Mouse (Mus musculus) frontal cortex, postnatal 14 days (tissue): ENCODE results near the gene Kdelr1.
"Not testable (repeated sequence)": the region's sequence is repeated elsewhere in the genome, so short reads cannot be mapped to it uniquely, and the experiment has no call there.

Source experiments
- DNase-seq, 2 experiments: peaks; one replicate each; pipeline ENCODE4 v3.0.0; 2022; ENCODE audit warnings: low spot score in 2 of 2

Gene Kdelr1

DNA sequence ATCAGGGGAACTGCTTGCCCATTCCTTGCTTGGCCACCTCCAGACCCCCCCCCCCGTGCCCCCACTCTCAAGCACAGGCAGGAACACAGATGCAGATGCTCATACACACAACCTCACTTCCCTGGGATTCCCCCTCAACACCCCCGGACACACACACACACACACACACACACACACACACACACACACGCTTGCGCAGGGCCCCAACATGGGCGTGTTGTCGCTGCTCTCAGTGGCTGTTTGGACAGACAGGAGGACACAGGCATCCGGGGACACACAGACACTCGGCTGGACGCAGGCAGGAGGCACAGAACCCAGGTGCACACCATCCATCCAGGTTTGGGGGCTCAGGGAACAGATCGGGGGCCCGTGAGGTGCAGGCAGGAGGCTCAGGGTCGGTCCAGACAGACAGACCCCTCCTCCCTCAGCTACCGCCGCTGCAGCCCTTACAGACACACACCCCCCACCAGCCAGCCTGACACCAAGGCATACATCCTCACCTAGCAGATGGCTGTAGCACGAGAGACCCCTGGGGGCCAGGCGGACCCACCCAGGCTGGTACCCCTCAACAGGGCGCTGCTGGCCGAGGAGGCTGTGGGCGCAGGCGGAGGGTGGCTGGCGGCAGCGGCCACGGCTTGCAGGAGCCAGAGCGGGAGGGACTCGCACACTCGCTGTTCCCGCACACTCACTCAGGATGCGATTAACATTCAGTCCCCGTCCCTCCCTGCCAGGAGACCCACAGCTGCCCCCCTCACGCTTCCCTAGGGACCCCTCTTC is 2.1 kb upstream of the Kdelr1 start:
- no peak for DNase-seq

DNA sequence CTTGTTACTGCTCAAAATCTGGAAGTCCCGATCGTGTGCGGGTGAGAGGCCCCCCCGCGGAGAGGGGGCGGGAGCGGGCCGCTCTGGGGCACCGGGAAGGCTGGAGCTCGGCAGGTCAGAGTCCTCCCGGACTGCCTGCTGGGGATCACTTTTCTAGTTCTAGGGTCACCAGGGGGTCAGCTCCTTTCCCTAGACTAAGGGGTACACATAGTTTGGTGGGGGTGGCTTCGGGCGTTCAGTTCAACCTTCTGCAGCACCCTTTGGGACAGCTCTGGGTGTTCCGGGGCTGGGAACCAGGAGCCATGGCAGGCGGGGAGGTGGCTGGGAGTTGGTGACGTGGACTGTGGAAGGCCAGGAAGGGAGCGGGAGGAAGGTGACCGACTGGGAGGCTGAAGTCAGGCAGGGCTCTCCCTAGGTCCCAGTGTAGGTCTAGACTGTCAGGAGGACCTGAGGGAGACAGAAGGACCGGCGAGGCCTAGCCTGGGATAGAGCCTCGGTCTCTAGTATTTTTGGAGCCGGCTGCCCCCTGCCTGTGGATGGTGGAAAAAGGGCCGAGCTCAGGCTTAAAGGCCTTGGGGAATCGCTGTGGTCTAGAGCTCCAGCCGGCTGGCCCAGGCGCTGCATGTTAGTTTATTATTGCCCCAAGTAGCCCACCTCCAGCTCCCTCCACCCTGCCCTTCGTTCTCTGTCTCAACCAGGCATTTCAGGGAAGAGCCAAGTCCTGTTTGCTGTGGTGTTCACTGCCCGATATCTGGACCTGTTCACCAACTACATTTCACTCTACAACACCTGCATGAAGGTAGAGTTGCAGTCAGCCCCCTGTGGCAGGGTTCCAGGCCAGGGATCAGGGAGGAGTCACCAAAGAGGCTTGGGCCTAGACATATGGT is 732 bp downstream of the Kdelr1 start:
- DNase-seq = peak in 1 of 2 experiments; percentile 53

- DNase-seq = no peak
These were observed 4.3 kb downstream of the Kdelr1 start for GRCm38 (mm10) chr7:45876895-45877294.

- not testable (repeated sequence) for DNase-seq
These were observed 5.7 kb downstream of the Kdelr1 start, which contains the start of gene Grin2d for GRCm38 (mm10) chr7:45878278-45878677. Grin2d (minus strand) TSS chr7:45878378.

GRCm38 (mm10) chr7:45880531-45880930 is 8.0 kb downstream of the Kdelr1 start:
- no peak for DNase-seq

DNA sequence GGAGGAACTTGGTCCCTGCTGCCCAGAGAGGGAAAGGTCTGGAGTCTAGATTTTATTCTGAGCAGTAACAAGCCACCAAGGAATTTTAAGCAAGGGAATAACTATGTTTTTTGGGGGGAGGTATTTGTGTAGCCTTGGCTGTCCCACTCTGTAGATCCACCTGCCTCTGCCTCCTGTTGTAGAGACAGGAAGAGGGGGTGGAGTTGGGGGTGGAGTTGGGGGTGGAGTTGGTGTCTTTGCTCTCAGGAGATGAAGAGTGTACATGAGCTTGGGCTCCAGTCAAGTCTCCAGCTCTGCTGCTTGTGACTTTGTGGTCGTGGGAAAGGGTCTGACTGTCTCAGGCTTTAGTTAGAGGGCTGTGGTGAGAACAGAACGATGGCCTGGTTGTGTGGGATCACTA is 8.4 kb downstream of the Kdelr1 start:
- no peak for DNase-seq

DNA sequence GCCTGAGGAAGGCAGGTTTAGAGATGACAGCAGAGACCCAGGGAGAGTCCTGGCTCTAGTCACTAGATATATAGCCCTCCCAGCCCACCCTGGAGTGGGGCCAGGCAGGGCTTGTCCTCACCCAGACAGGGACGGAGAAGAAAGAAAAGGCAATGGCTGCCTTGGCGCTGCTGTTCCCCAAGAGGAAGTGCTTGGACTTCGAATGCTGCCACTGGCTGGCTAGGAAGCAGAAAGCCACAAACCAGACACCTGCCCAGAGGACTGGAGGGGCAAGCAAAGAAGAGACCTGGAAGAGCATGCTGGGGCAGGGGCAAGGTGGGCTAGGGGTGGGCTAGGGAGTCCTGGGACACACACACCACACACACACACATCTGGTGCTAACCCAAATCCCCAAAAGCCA is 14.7 kb downstream of the Kdelr1 start:
- DNase-seq = no peak

DNA sequence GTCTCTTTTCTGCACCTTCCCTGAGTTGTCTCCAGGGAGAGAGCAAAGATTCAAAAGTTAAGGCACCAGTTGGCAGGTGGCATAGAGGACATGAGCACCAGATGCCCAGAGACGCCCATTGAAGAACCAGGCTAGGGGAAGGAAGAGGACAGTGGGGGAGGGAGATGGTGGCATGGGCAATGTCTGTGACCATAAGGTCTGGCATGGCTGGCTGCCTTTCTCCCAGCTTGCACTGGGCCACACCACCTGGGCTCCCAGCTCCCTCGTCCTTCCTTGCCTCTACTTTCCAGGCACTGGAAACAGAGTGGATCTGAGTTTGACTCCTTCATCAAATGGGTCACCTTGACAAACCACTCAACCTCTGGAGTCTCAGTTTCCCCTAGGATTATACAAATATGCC is 20.1 kb downstream of the Kdelr1 start:
- DNase-seq = no peak

GRCm38 (mm10) chr7:45895931-45896516 is 23.5 kb downstream of the Kdelr1 start:
- DNase-seq = no peak

DNA sequence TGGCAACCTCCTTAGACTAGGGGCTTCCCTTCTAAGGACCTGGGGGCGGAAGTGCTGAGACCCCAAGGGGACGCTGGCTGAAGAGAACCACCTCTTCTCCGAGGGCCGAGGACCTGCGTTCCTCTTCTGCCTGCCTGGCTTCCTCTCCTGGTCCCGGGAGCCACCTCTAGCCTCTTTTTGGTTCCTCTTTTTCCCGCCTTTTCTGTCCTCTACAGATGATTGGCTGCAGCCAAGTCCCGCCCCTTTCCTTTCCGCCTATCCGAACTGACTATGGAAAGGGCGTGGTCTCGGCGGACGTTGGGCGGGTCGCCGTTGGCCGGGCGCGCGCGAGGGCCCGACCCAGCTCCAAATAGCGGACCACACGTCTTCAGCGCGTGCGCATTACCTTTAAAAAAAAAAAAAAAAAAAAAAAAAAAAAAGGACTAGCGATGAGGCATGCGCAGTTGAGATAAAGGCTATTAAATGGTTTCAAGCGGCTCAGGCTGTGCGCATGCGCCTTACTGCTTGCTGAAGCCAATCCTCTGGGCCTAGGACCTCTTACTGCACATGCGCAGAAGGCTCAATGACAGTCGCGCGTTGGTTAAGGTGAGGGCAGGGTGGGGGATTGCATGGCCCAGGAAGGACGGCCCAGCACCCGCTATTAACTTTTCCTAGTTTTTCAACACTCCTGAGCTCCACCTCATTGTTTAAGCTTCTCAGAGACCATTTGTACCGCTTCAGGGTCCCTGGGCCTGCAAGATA is 24.1 kb downstream of the Kdelr1 start, which contains the start of the genes Syngr4 and Tmem143:
Gene Syngr4 (minus strand): TSS at position 198 of the 741 bp plus-strand sequence.
Gene Tmem143 (plus strand): TSS at position 425 of the 741 bp plus-strand sequence.
- peak; percentile 96 to 97 for DNase-seq

- peak; percentile 56 to 64 for DNase-seq
These were observed 24.7 kb downstream of the Kdelr1 start for GRCm38 (mm10) chr7:45897258-45897757.

DNA sequence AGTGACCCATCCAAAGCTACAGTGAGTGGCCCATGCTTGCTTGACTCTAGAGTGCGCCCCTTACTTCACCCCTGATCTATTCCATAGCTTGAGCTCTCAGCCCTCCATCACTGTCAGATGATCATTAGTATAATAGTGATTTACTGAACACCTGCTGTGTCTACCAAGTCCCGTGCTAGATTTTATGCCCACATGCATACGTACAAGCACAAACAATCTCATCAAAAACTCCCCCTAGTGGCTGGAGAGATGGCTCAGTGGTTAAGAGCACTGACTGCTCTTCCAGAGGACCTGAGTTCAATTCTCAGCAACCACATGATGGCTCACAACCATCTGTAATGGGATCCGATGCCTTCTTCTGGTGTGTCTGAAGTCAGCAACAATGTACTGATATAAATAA is 25.6 kb downstream of the Kdelr1 start:
- DNase-seq = not testable (repeated sequence)

- no peak for DNase-seq
These were observed 29.0 kb downstream of the Kdelr1 start for GRCm38 (mm10) chr7:45901562-45901961.

- no peak for DNase-seq
These were observed 30.0 kb downstream of the Kdelr1 start for GRCm38 (mm10) chr7:45902481-45903002.

DNA sequence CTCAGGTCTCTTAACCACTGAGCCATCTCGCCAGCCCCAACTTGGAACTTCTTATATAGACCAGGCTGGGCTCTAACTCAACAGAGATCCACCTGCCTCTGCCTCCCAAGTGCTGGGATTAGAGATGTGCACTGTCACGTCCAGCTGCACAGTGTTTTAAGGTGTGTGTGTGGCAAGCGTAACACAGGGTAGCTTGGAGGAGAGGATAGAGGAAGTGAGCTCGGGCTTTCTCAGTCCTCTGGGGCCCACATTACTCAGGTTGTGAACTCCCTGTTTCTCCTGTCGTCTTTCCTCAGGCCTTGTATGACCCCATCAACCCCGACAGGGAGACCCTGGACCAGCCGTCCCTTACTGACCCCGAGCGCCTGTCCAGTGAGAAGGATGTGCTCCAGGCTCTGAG is 34.0 kb downstream of the Kdelr1 start:
- no peak for DNase-seq

DNA sequence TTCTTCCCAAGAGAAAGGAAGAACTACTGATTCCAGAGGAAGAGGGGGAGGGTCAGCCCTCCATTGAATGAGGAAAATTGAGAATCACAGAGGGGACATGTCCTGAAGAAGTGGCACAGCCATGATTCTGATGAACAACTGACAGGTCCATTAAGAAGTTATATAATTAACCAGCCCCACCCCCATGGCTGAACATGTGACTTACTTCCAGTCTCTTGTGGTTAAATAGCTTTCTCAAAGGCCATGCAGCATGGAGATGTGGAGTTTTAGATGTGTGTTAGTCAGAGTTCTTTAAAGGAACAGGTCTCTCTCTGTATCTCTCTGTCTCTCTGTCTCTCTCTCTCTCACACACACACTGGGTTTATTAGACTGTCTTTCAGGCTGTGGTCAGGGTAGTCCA is 35.8 kb downstream of the Kdelr1 start:
- no peak for DNase-seq

GRCm38 (mm10) chr7:45909145-45909544 is 36.6 kb downstream of the Kdelr1 start:
- no peak for DNase-seq

GRCm38 (mm10) chr7:45914067-45914466 is 41.5 kb downstream of the Kdelr1 start:
- DNase-seq = no peak

- DNase-seq = no peak
These were observed 42.4 kb downstream of the Kdelr1 start for GRCm38 (mm10) chr7:45915011-45915410.

DNA sequence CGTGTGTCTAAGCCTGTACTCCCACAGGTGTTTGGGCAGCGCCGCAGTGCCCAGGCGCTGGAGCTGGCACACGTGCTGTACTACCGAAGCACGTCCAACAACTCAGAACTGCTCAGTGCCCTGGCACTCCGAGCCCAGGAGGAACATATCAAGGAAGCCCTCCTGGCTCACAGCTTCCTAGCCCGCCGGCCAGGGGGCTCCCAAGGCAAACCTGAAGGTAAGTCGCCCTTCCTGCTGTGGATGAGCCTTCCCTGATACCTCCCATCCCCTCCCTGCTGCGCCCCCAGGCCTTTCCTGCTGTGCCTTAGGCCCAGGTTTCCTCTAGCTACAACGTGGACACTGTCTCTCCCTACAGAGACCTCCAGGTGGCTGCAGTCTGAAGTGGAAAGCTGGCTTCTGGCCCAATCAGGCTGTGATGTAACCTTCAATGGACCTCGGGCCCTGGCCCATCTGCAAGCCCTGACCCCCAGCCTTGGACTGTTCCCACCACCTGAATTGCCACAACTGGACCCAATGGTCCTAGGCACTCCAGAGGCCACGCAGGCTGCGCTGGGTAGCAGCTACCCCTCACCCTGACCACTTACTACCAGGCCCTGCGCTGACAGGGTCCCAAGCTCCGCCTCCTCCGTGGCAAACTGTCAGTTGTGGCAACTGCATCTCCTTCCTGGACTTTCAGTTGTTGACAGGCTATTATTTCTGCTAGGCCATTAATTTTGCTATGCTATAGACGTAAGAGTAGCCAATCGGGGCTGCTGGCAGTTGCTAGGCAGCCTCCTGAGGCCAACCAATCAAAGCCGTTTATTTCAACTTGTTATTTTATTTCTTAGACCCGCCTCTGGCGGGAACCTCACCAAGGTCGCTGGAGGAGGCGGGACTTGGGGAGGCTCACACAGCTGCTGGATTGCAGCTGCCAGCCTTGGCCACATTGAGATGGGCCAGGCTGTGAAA is 43.8 kb downstream of the Kdelr1 start:
- DNase-seq = peak; percentile 50 to 75
